Mouse (Mus musculus) mesoderm, embryonic 11.5 days (tissue): ENCODE measurements around the gene Itm2b.

Experiments used
- DNase-seq: peaks from one replicate; pipeline ENCODE4 v3.0.0-alpha.2; 2012; ENCODE audit warnings: low read depth, low spot score

Gene Itm2b

GRCm38 (mm10) chr14:73384913-73385719 lies at the start of gene Itm2b:
Gene Itm2b (minus strand): TSS chr14:73385289.
- DNase-seq, result peak; percentile 88

GRCm38 (mm10) chr14:73433487-73433886 lies 48.4 kb upstream of the Itm2b start:
- no peak for DNase-seq

- no peak for DNase-seq
These were observed 45.5 kb upstream of the Itm2b start for GRCm38 (mm10) chr14:73430571-73430970.

DNA sequence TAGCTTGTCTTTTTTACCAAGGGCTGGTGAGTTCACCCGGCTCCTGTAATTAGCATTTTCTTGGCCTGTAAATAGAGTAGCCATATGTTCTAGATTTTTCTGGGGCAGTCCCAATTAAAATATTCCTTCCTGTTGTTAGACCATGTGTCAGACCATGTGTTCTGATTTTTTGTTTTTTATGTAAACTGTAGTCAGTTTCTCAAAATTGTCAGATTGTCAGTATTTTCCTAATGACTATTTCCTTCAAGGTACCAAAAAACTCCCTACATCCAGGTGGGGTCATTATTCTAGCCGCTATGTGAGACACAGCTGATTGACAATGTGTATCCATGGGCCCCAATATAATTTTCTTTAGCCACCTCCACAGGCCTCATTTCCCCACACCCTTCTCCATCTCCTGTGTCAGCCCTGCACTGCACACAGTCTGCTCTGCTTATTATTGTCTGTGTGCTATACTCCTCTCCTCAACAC lies 40.5 kb upstream of the Itm2b start:
- no peak for DNase-seq

- no peak for DNase-seq
These were observed 39.9 kb upstream of the Itm2b start for GRCm38 (mm10) chr14:73424961-73425360.

DNA sequence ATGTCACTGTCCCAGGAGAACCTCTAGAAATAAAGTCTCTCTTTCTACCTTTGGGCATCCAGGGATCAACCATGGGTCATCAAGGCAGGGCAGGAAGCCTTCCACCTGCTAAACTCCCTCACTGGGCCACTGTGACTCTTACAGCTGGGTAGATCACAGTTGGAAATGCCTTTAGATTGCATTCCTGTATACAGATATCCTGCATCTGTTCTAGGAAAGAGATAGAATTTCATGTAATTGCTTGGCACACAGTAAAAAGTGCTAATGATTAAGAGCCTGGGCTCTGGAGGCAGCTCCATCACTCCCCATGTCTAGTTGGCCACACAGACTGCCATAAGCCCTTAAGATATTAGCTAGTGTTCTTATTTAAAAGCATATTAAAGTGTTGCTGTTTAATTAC lies 38.5 kb upstream of the Itm2b start:
- no peak for DNase-seq

GRCm38 (mm10) chr14:73422621-73423020 lies 37.5 kb upstream of the Itm2b start:
- DNase-seq, result no peak

DNA sequence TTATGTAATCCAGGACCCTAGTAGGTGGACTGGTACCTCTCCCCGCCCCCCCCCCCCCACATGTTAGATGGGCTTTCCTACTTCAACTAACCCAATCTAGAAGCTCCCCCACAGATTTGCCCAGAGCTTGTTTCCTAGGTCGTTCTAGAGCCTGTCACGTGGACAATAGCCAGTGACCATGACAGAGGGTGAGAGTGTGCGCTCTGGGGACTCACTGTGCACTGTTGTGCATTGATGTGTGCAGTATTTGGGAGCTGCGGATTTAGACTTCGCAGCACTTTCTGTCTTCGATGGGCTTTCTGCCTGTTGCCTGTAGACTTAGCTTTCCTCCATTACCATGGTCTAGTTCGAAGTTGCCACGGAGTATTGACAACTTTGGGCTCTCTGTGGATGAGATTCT lies 36.5 kb upstream of the Itm2b start:
- no peak for DNase-seq

- no peak for DNase-seq
These were observed 35.2 kb upstream of the Itm2b start for GRCm38 (mm10) chr14:73420138-73420745.

GRCm38 (mm10) chr14:73416511-73416910 lies 31.4 kb upstream of the Itm2b start:
- no peak for DNase-seq

DNA sequence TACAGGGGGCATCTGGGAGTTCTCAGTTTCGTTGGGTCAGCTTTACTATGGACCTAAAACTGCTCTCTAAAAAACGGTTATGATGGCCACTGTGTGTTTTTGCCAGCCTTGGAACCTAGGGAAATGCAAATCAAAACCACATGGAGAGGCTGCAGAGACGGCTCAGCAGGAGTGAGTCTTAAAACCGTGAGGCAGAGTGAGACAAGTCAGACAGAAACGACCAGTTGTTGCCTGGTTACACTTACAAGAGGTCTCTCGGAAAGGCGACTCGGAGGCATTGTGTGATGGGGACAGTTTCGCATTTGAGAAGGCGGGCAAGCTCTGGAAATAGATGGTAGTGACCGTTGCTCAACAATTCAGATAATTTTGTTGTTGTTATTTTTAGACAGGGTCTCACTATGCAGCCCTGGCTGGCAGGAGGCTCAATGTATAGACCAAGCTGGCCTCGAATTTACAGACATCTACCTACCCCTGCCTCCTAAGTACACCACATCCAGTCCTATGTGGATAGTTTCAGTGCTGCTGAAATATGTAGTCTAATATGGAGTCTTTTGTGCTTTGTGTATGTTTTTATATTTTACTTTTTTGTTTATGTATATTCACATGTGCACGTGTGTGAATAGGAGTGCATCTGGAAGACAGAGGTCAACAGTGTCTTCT lies 30.4 kb upstream of the Itm2b start:
- DNase-seq, result peak; percentile 34

- no peak for DNase-seq
These were observed 26.6 kb upstream of the Itm2b start for GRCm38 (mm10) chr14:73411729-73412128.

DNA sequence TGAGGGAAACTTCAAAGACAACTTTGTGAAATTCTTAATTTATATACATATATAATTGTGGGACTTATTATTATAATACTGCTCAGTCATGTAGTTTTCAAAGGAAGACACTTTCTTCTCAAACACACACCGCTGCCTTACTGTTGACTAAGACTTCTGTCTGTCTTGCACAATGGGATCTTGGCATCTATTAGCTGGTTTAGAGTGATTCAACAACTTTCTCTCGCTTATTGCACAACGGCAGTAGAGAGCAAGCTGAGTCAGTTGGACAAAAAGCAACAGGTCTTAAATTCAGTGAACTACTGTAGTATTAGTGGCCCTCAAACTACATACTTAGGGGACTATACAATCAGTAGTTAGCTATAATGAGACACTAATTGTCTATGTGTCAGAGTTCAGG lies 25.0 kb upstream of the Itm2b start:
- no peak for DNase-seq

DNA sequence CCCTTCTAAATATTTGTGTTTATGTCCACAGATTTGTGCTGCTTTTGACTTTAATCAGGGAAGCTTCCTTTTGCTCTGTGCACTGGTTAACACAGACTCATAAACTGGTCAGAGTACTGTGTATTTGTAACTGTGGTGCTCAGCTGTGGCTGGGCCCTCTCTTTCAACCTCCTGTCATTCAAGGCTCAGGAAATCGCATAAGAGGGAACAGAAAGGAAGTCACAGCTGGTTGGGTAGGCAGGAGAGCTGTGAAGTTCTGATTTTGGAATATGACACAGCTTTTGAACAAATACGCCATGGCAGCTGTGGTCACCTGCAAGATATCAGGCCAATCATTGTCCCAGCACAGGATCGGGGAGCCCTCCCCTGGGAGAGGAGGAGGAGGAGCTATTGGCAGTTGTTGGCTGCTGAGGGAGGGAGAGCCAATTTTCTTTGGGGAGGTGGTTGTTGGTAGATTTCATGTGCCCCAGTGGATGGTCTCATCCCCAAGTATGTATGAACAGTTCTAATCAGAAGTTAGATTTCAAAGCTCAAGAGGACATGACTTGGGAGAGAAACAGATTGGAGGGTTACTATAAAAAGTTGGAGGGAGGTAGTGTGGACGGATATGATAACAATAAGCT lies 23.2 kb upstream of the Itm2b start:
- DNase-seq, result no peak

DNA sequence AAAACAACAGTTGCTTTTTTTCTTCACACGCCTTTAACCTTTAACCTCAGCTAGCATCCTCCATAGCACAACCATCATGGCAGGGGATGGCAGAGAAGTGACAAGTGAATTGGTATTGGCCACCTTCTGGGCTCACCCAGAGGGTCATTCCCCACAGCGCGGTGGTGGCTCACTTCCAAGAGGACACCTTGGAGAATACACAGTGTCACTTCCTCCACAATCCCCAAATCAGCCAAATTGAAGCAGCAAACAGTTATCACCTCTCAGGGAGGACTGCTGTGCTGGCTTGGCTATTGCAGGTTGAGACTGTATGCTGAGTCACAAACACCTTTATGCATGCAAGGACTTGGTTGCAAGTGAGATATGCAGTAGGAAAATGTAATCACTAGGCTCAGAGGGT lies 18.9 kb upstream of the Itm2b start:
- DNase-seq, result no peak

- DNase-seq, result no peak
These were observed 18.3 kb upstream of the Itm2b start for GRCm38 (mm10) chr14:73403351-73403750.

GRCm38 (mm10) chr14:73402296-73403035 lies 17.4 kb upstream of the Itm2b start:
- DNase-seq, result no peak

GRCm38 (mm10) chr14:73401408-73401807 lies 16.3 kb upstream of the Itm2b start:
- no peak for DNase-seq

- DNase-seq, result no peak
These were observed 15.0 kb upstream of the Itm2b start for GRCm38 (mm10) chr14:73399866-73400618.

DNA sequence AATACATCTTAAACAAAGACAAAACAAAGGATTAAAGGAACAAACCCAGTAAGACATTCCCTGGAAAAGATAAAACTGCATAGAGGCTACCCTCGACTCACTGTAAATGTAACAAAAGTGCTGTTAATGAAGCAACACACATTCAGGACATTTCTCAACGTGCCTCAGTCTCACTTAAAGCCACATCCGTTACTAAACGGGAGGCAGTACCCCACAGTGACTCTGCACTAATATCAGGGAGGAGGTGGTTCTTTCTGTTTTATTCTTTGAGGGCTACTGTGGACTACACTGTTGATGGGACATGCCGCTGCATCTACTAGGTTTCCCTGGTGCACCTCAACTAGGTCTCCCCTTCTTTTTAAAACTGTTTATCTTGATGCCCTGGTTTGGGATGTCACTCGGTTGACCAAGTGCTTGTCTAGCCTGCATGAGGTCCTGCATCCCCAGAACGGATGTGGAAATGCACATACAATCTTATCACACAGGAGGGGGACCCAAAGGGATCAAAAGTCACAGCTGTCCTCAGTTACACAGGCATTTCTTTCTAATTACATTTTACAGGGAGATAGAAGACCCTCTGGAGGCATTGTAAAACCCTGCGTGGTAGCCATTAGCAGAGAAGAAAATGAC lies 13.4 kb upstream of the Itm2b start:
- no peak for DNase-seq
